Mouse (Mus musculus): ENCODE measurements at regions not wholly inside any gene's neighbourhood (a gene's known extent, or its start where the extent isn't known, plus 50 kb on each side); places are given as distances from the start of the nearest gene placed in this dataset.
"Not testable (repeated sequence)": the region's sequence is repeated elsewhere in the genome, so short reads cannot be mapped to it uniquely, and the experiment has no call there.

GRCm38 (mm10) chr9:6845281-6845680 lies 339.0 kb downstream of the Dync2h1 start:
- not testable (repeated sequence) for DNase-seq

DNA sequence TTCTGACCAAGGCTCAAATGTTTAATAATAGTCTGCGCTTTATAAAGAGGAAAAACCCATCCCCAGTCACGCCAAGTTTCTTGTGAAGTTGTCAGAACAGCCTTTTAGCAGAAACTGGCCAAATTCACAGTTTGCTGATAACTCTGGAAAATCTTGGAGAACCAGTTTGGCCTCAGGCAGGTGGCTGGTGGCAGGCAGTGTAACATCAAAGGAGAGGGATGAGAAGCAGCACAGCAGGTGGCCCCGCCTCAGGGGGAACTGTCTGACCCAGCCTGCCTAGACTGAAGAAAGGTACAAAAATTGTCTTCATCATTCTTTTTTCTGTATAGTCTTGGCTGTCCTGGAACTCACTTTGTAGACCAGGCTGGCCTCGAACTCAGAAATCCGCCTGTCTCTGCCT lies 349.3 kb downstream of the Dync2h1 start:
- not testable (repeated sequence) for DNase-seq

- DNase-seq = no peak
Measured at GRCm38 (mm10) chr9:6834470-6834869, 349.8 kb downstream of the Dync2h1 start.

DNA sequence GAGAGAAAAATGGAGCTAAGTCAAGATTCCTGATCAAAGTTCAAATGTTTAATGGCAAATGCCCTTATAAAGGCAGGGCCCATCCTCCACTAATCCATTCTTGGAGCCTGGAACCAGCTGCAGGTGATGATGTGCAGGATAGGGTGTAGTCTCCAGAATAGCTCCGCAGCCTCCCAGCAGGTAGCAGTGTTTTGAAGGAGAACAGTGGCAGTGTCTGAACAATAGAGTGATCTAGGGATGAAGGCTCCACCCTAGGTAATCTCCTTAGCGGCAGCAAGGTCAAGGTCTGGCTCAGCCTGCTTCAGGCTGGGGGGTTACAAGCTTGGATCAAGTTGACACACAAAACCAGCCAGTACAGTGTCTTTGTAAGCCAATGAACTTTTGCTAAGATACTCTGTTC lies 351.4 kb downstream of the Dync2h1 start:
- DNase-seq = no peak

DNA sequence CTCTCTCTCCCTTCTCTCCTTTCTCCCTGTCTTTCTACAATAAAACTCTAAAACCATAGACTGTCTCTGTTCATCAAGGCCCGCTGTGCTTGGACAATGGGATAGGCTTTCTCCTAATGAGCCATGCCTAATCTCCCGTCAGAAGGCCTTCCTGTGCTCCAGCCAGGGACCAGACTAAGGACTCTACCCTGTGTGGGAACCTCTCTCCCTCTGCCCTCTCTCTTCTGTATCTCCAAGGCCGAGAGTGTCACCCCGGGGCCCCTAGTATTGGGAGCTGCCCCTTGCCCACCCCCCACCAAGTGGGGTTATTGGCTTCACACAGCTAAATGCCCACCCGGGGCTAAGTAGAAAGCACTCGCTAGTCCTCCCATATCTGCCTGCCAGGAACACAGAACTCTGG lies 352.6 kb downstream of the Dync2h1 start:
- DNase-seq = not testable (repeated sequence)

GRCm38 (mm10) chr9:6826581-6826980 lies 357.7 kb downstream of the Dync2h1 start:
- DNase-seq = no peak

- no peak for DNase-seq
Measured at GRCm38 (mm10) chr9:6825609-6826008, 358.6 kb downstream of the Dync2h1 start.

- not testable (repeated sequence) for DNase-seq
Measured at GRCm38 (mm10) chr9:6823946-6824345, 360.3 kb downstream of the Dync2h1 start.

DNA sequence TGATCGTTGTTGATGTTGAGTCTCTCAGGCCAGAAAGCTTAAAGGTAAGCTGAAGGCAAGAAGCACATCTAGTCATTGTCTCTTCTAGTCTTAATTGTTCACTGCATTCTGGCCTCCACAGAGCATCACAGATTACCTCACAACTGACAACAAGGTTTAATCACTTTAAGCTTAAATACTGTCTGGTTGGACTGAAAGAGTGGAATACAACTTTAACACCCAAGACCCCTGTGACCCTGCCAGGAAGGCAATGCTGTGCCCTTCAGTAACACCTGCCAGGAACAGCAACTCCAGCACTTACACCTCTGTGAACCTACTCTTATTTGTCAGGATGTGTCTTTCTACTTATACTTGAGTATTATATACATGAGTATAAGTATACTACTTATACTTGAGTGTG lies 360.7 kb downstream of the Dync2h1 start:
- no peak for DNase-seq

GRCm38 (mm10) chr9:6776671-6777070 lies 407.6 kb downstream of the Dync2h1 start:
- DNase-seq = no peak

DNA sequence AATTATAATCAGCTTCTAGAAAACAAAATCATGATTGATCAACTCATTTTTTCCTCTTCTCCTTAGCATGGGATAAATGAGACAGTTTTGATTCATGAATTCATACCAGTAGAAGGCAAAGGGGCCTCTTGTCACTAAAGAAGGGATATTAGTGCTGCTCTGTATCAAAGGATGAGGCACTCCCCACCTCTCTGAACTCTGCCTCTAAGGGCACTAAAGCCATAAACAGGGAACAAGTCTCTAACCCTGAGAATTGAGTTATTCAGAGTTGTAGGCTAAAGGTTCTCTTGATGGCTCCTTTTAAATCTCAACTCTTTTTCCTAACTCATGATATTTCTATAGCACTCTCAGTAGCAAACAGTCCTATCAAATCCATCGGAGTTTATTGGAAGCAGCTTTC lies 442.8 kb downstream of the Dync2h1 start:
- DNase-seq = no peak

- DNase-seq = no peak
Measured at GRCm38 (mm10) chr9:6736411-6736810, 447.8 kb downstream of the Dync2h1 start.

DNA sequence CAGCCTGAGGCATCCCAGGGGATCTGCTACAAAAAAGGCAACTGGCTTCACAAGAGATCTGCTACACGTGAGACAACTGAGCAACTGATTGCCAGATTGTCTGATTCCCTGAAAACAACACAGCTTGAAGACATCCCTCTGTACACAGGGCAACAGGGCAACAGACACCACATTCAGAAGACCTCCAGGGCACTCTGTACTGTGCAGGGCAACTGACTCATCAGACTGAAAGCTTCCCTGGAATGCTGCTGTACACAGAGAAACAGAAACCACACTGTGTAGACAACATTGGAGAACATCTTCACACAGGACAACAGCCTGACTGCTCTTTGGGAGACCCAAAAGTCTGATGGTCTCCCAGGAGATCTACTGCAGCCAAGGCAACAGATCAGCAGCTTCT lies 456.8 kb upstream of the Ddi1 start:
- no peak for DNase-seq

DNA sequence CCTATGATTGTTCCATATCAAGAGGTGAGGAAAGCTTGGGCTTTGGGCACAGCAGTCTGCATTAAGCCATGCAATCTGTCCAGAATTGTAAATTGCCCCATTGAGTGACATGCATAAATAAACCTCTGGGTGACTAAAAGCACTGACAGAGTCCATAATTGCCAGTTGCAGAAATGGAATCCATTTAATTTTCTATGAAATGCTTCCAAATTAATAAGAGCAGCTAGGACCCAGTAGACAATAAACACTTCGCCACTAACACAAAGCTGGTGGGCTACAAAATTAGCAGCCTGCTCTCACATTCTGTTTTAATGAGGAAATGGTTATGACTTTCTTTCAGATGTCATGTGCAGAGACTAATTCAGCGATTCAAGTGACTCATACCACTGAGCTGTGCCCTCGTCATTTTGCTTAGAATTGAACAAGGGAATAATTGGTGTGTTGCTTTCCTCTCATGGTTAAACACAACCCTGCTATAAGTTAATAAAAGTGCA lies 407.6 kb upstream of the Ddi1 start:
- DNase-seq = no peak

- DNase-seq = peak; percentile 88
Measured at GRCm38 (mm10) chr9:6668001-6668969, 398.6 kb upstream of the Ddi1 start.

- DNase-seq = no peak
Measured at GRCm38 (mm10) chr9:6665679-6666078, 396.0 kb upstream of the Ddi1 start.

GRCm38 (mm10) chr9:6652267-6652994 lies 382.8 kb upstream of the Ddi1 start:
- DNase-seq = no peak

GRCm38 (mm10) chr9:6651572-6652236 lies 382.1 kb upstream of the Ddi1 start:
- DNase-seq = no peak

DNA sequence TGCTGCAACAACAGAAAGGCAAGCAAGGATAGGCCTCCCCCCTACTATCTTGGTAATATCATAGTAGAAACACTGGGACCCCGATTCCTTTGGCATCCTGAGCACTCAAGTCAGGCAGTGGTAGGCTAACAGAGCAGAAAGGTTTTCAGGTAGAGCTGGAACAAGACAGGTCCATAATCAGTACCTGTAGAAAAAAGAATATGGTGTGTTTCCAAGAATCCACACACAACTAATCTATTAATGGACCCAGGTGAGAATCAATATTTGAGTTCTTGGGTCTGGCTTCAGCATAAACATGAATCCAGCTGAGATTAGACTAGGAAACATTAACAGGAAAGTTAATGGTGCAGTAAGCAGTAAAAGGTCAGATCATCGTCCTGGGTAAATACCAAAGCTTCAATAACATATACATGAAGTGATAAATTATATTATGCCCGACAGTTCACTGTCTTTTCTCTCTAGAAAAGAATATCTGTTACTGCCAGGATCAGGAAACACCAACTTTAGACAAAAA lies 376.2 kb upstream of the Ddi1 start:
- no peak for DNase-seq

DNA sequence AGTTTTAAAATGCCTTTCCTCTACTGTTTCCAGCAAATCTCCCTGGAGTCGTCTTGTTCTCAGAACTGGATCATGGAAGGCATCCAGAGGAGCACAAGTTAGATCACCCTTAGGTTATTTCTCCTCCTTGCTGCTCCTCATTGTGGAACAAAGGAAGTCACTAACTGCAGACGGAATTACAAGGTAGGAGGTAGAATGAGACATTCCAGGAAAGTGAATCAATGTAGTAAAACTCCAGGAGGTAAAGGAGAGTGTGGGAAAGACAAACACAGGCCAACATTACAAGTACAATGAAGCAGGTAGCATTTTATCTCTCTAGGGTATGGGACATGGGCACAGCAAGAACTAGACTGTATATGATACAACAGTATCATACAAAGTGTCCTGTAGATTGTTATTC lies 375.7 kb upstream of the Ddi1 start:
- DNase-seq = no peak

GRCm38 (mm10) chr9:6617155-6617554 lies 347.5 kb upstream of the Ddi1 start:
- no peak for DNase-seq

DNA sequence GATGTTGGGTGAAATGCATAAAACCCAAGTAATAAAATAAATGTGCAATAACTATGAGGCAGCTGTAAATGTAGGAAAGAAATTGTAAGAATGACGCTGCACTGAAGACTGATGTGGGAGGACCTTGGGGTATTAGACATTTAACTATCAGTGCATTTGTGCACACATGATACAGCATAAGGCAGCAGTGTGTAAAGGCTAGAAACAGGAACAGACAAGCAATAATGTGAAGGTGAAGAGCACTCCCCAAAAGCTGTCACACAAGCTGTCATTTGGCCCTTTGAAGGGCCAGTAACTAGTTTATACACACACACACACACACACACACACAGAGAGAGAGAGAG lies 339.6 kb upstream of the Ddi1 start:
- no peak for DNase-seq
